Mouse (Mus musculus) limb, embryonic 11.5 days (tissue): ENCODE measurements around the gene Olfr573-ps1. TPM values are rescaled to one million over a fixed set of nuclear protein-coding genes. Genes with fewer than 3 reads are reported as not detected.

Experiments
- ATAC-seq: fragments of 200-750 bp; cut with Nextera tagmentation; 2 replicates; pipeline ENCODE4 v1.8.0; 2017; ENCODE audit warnings: low read depth; ENCODE audit not compliant: insufficient number of reproducible peaks, low FRiP score, low TSS enrichment
- DNase-seq: peaks from one replicate; pipeline ENCODE4 v3.0.0-alpha.2; 2015; ENCODE audit warnings: low spot score
- H3K27ac ChIP-seq: fragments of 300-500 bp; sonication (generic); replicated peaks from 2 replicates; pipeline ENCODE4 v1.5.1; 2014; ENCODE audit warnings: low read depth, mild to moderate bottlenecking, low read length
- H3K27me3 ChIP-seq: fragments of 300-500 bp; sonication (generic); 2 replicates; pipeline ENCODE4 v1.6.1; 2014; ENCODE audit warnings: mild to moderate bottlenecking, low read length, mixed read lengths; ENCODE audit not compliant: control insufficient read depth, insufficient read depth
- H3K36me3 ChIP-seq: fragments of 300-500 bp; sonication (generic); 2 replicates; pipeline ENCODE4 v1.6.1; 2014; ENCODE audit warnings: mild to moderate bottlenecking, low read length, moderate library complexity, mixed read lengths; ENCODE audit not compliant: control insufficient read depth, insufficient read depth
- H3K4me1 ChIP-seq: fragments of 300-500 bp; sonication (generic); 2 replicates; pipeline ENCODE4 v1.6.1; 2014; ENCODE audit warnings: low read length, mixed read lengths; ENCODE audit not compliant: control insufficient read depth, insufficient read depth
- H3K4me2 ChIP-seq: fragments of 300-500 bp; sonication (generic); 2 replicates; pipeline ENCODE4 v1.6.1; 2014; ENCODE audit warnings: low read depth, mild to moderate bottlenecking, moderate library complexity; ENCODE audit not compliant: severe bottlenecking
- H3K4me3 ChIP-seq: fragments of 300-500 bp; sonication (generic); 2 replicates; pipeline ENCODE4 v1.5.1; 2014; ENCODE audit warnings: low read depth, low read length
- H3K9ac ChIP-seq: fragments of 300-500 bp; sonication (generic); 2 replicates; pipeline ENCODE4 v1.6.1; 2014; ENCODE audit warnings: mild to moderate bottlenecking, low read length
- H3K9me3 ChIP-seq: fragments of 300-500 bp; sonication (generic); 2 replicates; pipeline ENCODE4 v1.6.1; 2016; ENCODE audit warnings: low read length; ENCODE audit not compliant: control insufficient read depth
- WGBS: fragments of 180-500 bp; shearing (Covaris S2); extraction: QIAGEN DNeasy Blood & Tissue Kit; methylation state at CpG from one replicate; pipeline ENCODE4 v1.1.7; 2014; 5-methylcytosine and 5-hydroxymethylcytosine counted together
- polyA plus RNA-seq: library from polyadenylated mRNA; unstranded; fragments of >200 nt; fragmentation: Nextera tagmentation; extraction: Ambion mirVana; gene quantifications from 2 replicates; pipeline ENCODE4 v1.2.1, GENCODE M21; 2014

Gene Olfr573-ps1
- polyA plus RNA-seq: not detected in 2 replicates

- Histone ChIP-seq H3K4me3 (no peak within 1 kb of the TSS), H3K27ac (no peak within 1 kb of the TSS), H3K4me2 (no peak within 1 kb of the TSS), H3K4me1 (no peaks in the 10 kb centered on the region), H3K27me3 (no peaks in the 10 kb centered on the region), H3K36me3 (no peaks in the 10 kb centered on the region), H3K9ac (no peak within 1 kb of the TSS), H3K9me3 (no peaks in the 10 kb centered on the region)
- WGBS: 89% methylated on average over 2 of the region's 2 CpGs
- ATAC-seq: no peak
- no peak for DNase-seq
Observed at GRCm38 (mm10) chr7:102942475-102942874, at the start of gene Olfr573-ps1. TSS of gene Olfr573-ps1 (minus strand) at chr7:102942575.

DNA sequence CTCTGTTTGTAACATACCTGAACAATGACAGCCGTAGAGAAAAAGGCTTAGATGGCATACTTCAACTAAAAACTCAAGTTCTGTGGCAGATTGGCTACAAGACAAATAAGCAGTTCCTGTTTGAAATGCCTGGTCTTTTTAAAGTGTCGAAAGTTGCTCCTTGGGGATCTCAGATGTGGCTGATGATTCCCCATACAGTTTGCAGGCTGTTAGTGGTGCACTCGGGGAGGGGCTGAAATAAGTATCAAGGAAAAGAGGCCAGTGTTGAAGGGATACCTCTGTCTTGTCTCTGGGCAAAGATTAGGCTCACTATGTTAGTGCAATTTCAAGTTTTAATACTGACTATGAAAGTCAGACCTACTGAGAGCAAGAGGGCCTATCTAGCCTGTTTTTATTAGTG, 46.8 kb upstream of the Olfr573-ps1 start, which contains the start of gene Olfr578:
TSS of gene Olfr578 (minus strand) at position 101 of the 400 bp plus-strand sequence.
- H3K36me3 ChIP-seq: no peaks in the 10 kb centered on the region
- H3K27me3 ChIP-seq: no peaks in the 10 kb centered on the region
- ATAC-seq (no peak), DNase-seq (no peak)
- H3K9me3 ChIP-seq: no peaks in the 10 kb centered on the region
- no peak within 1 kb of the TSS for H3K4me2 ChIP-seq
- H3K27ac ChIP-seq: no peak within 1 kb of the TSS
- H3K9ac ChIP-seq: no peak within 1 kb of the TSS
- WGBS: 78% methylated on average over 3 of the region's 3 CpGs
- no peaks in the 10 kb centered on the region for H3K4me1 ChIP-seq
- no peak within 1 kb of the TSS for H3K4me3 ChIP-seq

DNA sequence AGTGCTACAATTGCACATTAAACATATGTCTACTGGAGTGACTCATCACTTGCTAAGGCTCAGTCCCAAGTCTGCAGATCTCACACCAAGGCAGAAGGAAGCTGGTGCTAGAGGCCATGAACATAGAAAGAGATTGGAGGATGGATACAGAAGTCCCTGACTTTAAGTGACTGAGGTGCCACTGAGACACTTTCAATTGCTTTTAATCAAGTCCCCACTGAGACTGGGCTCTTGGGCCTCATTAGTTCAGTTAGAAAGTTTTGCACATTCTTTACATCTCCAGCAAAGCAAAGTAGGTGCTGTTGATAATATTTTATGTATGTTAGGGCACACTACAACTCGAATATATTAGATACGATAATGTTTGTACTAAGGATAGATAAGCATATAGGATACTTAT, 33.5 kb upstream of the Olfr573-ps1 start, which contains the start of gene Olfr577:
TSS of gene Olfr577 (minus strand) at position 101 of the 400 bp plus-strand sequence.
- Histone ChIP-seq H3K27me3 (no peaks in the 10 kb centered on the region), H3K36me3 (no peaks in the 10 kb centered on the region), H3K9ac (no peak within 1 kb of the TSS), H3K4me1 (no peaks in the 10 kb centered on the region), H3K27ac (no peak within 1 kb of the TSS), H3K4me2 (no peak within 1 kb of the TSS), H3K9me3 (no peaks in the 10 kb centered on the region), H3K4me3 (no peak within 1 kb of the TSS)
- no peak for DNase-seq
- WGBS: 85% methylated on average over 2 of the region's 2 CpGs
- no peak for ATAC-seq

DNA sequence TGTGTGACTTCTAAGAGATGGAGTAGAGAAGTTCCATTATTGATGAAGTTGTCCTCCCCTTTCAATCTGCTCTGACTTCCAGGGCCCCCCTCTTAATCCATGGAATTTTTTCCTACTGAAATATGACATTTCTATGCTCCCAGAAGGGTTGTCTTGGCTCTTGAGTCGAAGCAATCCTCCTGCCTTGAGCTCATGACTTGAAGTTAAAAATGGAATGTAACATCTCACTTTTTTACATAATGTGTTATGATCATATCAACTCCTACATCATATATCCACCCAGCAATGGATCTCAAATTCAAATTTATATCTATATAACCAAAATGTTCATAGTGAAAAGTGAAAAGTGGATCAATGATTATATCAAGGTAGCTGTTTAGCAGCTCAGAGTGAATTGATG, 32.0 kb upstream of the Olfr573-ps1 start:
- 40% methylated on average over 1 of the region's 1 CpGs for WGBS
- no peak for DNase-seq
- no peak for ATAC-seq
- Histone ChIP-seq H3K36me3 (no peaks in the 10 kb centered on the region), H3K9me3 (no peaks in the 10 kb centered on the region), H3K4me3 (no peak overlapping the region), H3K9ac (no peak overlapping the region), H3K27ac (no peak overlapping the region), H3K27me3 (no peaks in the 10 kb centered on the region), H3K4me1 (no peaks in the 10 kb centered on the region), H3K4me2 (no peak overlapping the region)

DNA sequence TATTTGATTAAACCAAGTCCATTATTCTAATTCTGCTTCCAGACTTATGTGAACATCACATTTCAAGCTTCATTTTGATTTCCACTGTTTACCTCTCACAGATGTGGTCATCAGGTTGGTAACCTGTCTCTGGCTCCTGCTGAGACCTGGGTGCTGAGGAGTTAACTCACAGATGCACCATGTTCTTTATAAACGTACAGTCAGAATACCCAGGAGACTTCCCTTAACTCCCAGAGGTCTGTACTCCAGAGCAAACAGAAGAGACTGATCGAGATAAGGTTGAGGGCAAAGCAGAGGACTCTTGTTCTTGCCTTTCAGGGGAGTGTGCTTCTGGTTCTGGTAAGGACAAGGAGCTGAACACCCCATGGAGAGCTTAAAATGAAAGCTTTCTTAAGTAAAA, 20.0 kb upstream of the Olfr573-ps1 start, which contains the start of gene Olfr576:
TSS of gene Olfr576 (plus strand) at position 301 of the 400 bp plus-strand sequence.
- H3K9ac ChIP-seq: no peak within 1 kb of the TSS
- H3K4me2 ChIP-seq: no peak within 1 kb of the TSS
- ATAC-seq (no peak), DNase-seq (no peak)
- 61% methylated on average over 2 of the region's 2 CpGs for WGBS
- no peak within 1 kb of the TSS for H3K27ac ChIP-seq
- no peaks in the 10 kb centered on the region for H3K4me1 ChIP-seq
- H3K9me3 ChIP-seq: no peaks in the 10 kb centered on the region
- H3K36me3 ChIP-seq: no peaks in the 10 kb centered on the region
- H3K27me3 ChIP-seq: no peaks in the 10 kb centered on the region
- no peak within 1 kb of the TSS for H3K4me3 ChIP-seq

GRCm38 (mm10) chr7:102958593-102958992, 16.2 kb upstream of the Olfr573-ps1 start, which contains the start of gene Olfr575:
TSS of gene Olfr575 (minus strand) at chr7:102958775.
- H3K4me2 ChIP-seq: no peak within 1 kb of the TSS
- H3K4me3 ChIP-seq: no peak within 1 kb of the TSS
- no peak within 1 kb of the TSS for H3K27ac ChIP-seq
- no peaks in the 10 kb centered on the region for H3K4me1 ChIP-seq
- H3K9ac ChIP-seq: no peak within 1 kb of the TSS
- no peaks in the 10 kb centered on the region for H3K36me3 ChIP-seq
- no peaks in the 10 kb centered on the region for H3K9me3 ChIP-seq
- no peak for ATAC-seq
- 70% methylated on average over 1 of the region's 1 CpGs for WGBS
- H3K27me3 ChIP-seq: no peaks in the 10 kb centered on the region
- no peak for DNase-seq

GRCm38 (mm10) chr7:102958137-102958536, 15.8 kb upstream of the Olfr573-ps1 start:
- DNase-seq: no peak
- H3K27ac ChIP-seq: no peak overlapping the region
- H3K9ac ChIP-seq: no peak overlapping the region
- no peaks in the 10 kb centered on the region for H3K36me3 ChIP-seq
- no peak overlapping the region for H3K4me2 ChIP-seq
- H3K4me3 ChIP-seq: no peak overlapping the region
- 76% methylated on average over 3 of the region's 3 CpGs for WGBS
- no peak for ATAC-seq
- no peaks in the 10 kb centered on the region for H3K27me3 ChIP-seq
- H3K9me3 ChIP-seq: no peaks in the 10 kb centered on the region
- no peaks in the 10 kb centered on the region for H3K4me1 ChIP-seq

GRCm38 (mm10) chr7:102950732-102951131, 8.4 kb upstream of the Olfr573-ps1 start:
- Histone ChIP-seq H3K27ac (no peak overlapping the region), H3K4me3 (no peak overlapping the region), H3K9ac (no peak overlapping the region), H3K9me3 (no peaks in the 10 kb centered on the region), H3K4me1 (no peaks in the 10 kb centered on the region), H3K36me3 (no peaks in the 10 kb centered on the region), H3K4me2 (no peak overlapping the region), H3K27me3 (no peaks in the 10 kb centered on the region)
- DNase-seq (no peak), ATAC-seq (no peak)
- WGBS: 74% methylated on average over 1 of the region's 1 CpGs

DNA sequence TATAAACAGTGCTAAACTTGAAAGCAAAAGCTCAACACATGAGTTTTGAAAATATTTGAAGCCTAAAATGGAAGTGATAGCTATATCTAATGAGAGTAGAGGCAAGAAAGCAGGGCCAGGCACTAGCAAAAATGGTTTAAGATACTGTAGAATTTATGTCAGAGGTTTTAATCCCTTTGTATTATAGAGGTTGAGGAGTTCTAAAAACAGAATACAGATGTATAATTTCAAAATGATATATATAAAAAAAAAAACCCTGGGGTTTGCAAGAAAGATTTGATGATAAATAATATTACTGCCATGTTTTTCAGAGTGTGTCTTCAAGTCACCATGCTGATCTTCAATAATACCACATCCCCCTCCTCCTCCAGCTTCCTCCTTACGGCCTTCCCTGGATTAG, 5.8 kb upstream of the Olfr573-ps1 start, which contains the start of gene Olfr574:
TSS of gene Olfr574 (plus strand) at position 301 of the 400 bp plus-strand sequence.
- Histone ChIP-seq H3K4me2 (no peak within 1 kb of the TSS), H3K9ac (no peak within 1 kb of the TSS), H3K4me3 (no peak within 1 kb of the TSS), H3K4me1 (no peaks in the 10 kb centered on the region), H3K9me3 (no peaks in the 10 kb centered on the region), H3K27me3 (no peaks in the 10 kb centered on the region), H3K27ac (no peak within 1 kb of the TSS), H3K36me3 (no peaks in the 10 kb centered on the region)
- ATAC-seq (no peak), DNase-seq (no peak)
- WGBS: 88% methylated on average over 1 of the region's 1 CpGs
